Mouse (Mus musculus): ENCODE data around the gene Vim.

DNA sequence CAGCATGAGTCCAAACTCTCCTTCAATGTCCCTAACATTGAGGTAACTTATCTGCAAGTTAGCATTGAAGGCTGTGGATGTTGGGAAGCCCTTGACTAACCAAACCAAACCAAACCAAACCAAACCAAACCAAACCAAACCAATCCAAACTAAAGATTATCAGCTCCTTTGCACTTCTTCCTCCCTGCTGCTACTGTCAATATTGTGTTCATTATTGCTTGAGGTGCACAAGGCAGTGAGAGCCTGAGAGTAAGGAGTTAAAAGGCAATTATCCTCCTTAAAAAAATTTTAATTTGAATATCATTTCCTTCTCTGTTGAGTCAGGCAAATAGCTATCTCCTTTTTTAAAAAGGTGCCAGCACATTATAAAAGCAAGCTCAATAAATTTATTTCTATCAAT, 29.4 kb downstream of the Vim start:
- TF ChIP-seq CTCF (IDR thresholded peaks at IDR 0.05; ENCODE audit: low read depth): no peak
- TF ChIP-seq EP300 (IDR thresholded peaks at IDR 0.05; ENCODE audit: low read depth): no peak
